Mouse (Mus musculus) MEL (cell line): ENCODE data around the gene Nid1. TPM values are rescaled to one million over a fixed set of nuclear protein-coding genes. Genes with fewer than 3 reads are reported as not detected.

ENCODE experiments used
- DNase-seq: peaks from one replicate; pipeline ENCODE4 v3.0.0; 2011; ENCODE audit warnings: low read depth, low spot score
- H3K27ac ChIP-seq: 2 replicates; pipeline ENCODE4 v1.5.1; 2012; ENCODE audit warnings: low read depth, mild to moderate bottlenecking, control low read depth, low read length, moderate library complexity; ENCODE audit not compliant: control insufficient read depth
- H3K27me3 ChIP-seq, 2 experiments: fragments of 150-350 bp in 1 of 2; sonication (generic) in 1 of 2; 2 replicates each; pipeline ENCODE4 v1.6.1; 2012; ENCODE audit warnings: low read length in 2 of 2, mild to moderate bottlenecking in 2 of 2, improper control_type of control experiment in 1 of 2, moderate library complexity in 1 of 2; ENCODE audit not compliant: insufficient read depth in 2 of 2, control insufficient read depth in 1 of 2
- H3K36me3 ChIP-seq, 2 experiments: 2 replicates each; pipeline ENCODE4 v1.6.1; 2012 to 2014; ENCODE audit warnings: low read length in 2 of 2, improper control_type of control experiment in 1 of 2, inconsistent platforms in 1 of 2, mild to moderate bottlenecking in 1 of 2; ENCODE audit not compliant: insufficient read depth in 2 of 2, control insufficient read depth in 1 of 2
- H3K4me1 ChIP-seq, 2 experiments: fragments of 150-350 bp in 1 of 2; sonication (generic) in 1 of 2; 2 replicates each; pipeline ENCODE4 v1.6.1; 2012; ENCODE audit warnings: low read length in 2 of 2, improper control_type of control experiment in 1 of 2, mild to moderate bottlenecking in 1 of 2; ENCODE audit not compliant: insufficient read depth in 2 of 2, control insufficient read depth in 1 of 2
- H3K4me3 ChIP-seq, 2 experiments: fragments of 150-350 bp in 1 of 2; sonication (generic) in 1 of 2; 2 replicates each; pipeline ENCODE4 v1.5.1; 2012; ENCODE audit warnings: low read depth in 2 of 2, low read length in 2 of 2, mild to moderate bottlenecking in 2 of 2, moderate library complexity in 2 of 2, control low read depth in 1 of 2, improper control_type of control experiment in 1 of 2; ENCODE audit not compliant: control insufficient read depth in 1 of 2, insufficient read depth in 1 of 2
- H3K79me2 ChIP-seq: 2 replicates; pipeline ENCODE4 v1.6.1; 2012; ENCODE audit warnings: mild to moderate bottlenecking, low read length, moderate library complexity; ENCODE audit not compliant: control insufficient read depth, poor library complexity, insufficient read depth
- H3K9ac ChIP-seq: 2 replicates; pipeline ENCODE4 v1.6.1; 2012; ENCODE audit warnings: low read depth, mild to moderate bottlenecking, control low read depth, low read length, moderate library complexity; ENCODE audit not compliant: control insufficient read depth, poor library complexity, severe bottlenecking
- H3K9me3 ChIP-seq: fragments of 150-350 bp; sonication (generic); replicated peaks from 2 replicates; pipeline ENCODE4 v1.6.1; 2012; ENCODE audit warnings: mild to moderate bottlenecking, low read length, improper control_type of control experiment, moderate library complexity; ENCODE audit not compliant: insufficient read depth
- BHLHE40 ChIP-seq: IDR thresholded peaks from 2 replicates; pipeline ENCODE4 v1.6.1; 2012; ENCODE audit warnings: low read depth, mild to moderate bottlenecking, inconsistent platforms, low read length, improper control_type of control experiment, borderline replicate concordance
- CHD1 ChIP-seq: IDR thresholded peaks from 2 replicates; pipeline ENCODE4 v1.6.1; 2012; ENCODE audit warnings: low read depth, mild to moderate bottlenecking, inconsistent platforms, low read length, improper control_type of control experiment
- CHD2 ChIP-seq: IDR thresholded peaks from 2 replicates; pipeline ENCODE4 v1.6.1; 2011; ENCODE audit warnings: low read length, improper control_type of control experiment
- E2F4 ChIP-seq: IDR thresholded peaks from 2 replicates; pipeline ENCODE4 v1.6.1; 2011; ENCODE audit warnings: low read depth, low read length, improper control_type of control experiment, borderline replicate concordance
- EP300 ChIP-seq, 2 experiments: IDR thresholded peaks; 2 replicates each; pipeline ENCODE4 v1.6.1; 2011; ENCODE audit warnings: improper control_type of control experiment in 2 of 2, low read length in 2 of 2, low read depth in 1 of 2, mild to moderate bottlenecking in 1 of 2
- JUND ChIP-seq: IDR thresholded peaks from 2 replicates; pipeline ENCODE4 v1.6.1; 2011; ENCODE audit warnings: low read depth, mild to moderate bottlenecking, improper control_type of control experiment, low read length
- MXI1 ChIP-seq: IDR thresholded peaks from 2 replicates; pipeline ENCODE4 v1.6.1; 2011; ENCODE audit warnings: mild to moderate bottlenecking, low read depth, low read length, improper control_type of control experiment
- MYB ChIP-seq: IDR thresholded peaks from 2 replicates; pipeline ENCODE4 v1.6.1; 2011; ENCODE audit warnings: mild to moderate bottlenecking, low read depth, low read length, improper control_type of control experiment
- MYC ChIP-seq: IDR thresholded peaks from 2 replicates; pipeline ENCODE4 v1.6.1; 2011; ENCODE audit warnings: low read depth, mild to moderate bottlenecking, low read length, improper control_type of control experiment, moderate library complexity
- NRF1 ChIP-seq: IDR thresholded peaks from 2 replicates; pipeline ENCODE4 v1.6.1; 2014; ENCODE audit warnings: low read depth, mild to moderate bottlenecking, inconsistent platforms, low read length, improper control_type of control experiment, moderate library complexity; ENCODE audit not compliant: poor library complexity, insufficient read depth, severe bottlenecking
- RAD21 ChIP-seq: IDR thresholded peaks from 2 replicates; pipeline ENCODE4 v1.6.1; 2011; ENCODE audit warnings: mild to moderate bottlenecking, low read depth, low read length, improper control_type of control experiment
- RCOR1 ChIP-seq: IDR thresholded peaks from 2 replicates; pipeline ENCODE4 v1.6.1; 2012; ENCODE audit warnings: low read depth, mild to moderate bottlenecking, inconsistent platforms, low read length, improper control_type of control experiment
- SIN3A ChIP-seq: IDR thresholded peaks from 2 replicates; pipeline ENCODE4 v1.6.1; 2012; ENCODE audit warnings: low read length, improper control_type of control experiment, inconsistent platforms
- TAL1 ChIP-seq: IDR thresholded peaks from 2 replicates; pipeline ENCODE4 v1.6.1; 2012; ENCODE audit warnings: mild to moderate bottlenecking, inconsistent platforms, low read length, moderate library complexity, mixed read lengths
- TBP ChIP-seq: IDR thresholded peaks from 2 replicates; pipeline ENCODE4 v1.8.0; 2011; ENCODE audit warnings: low read depth, low read length, improper control_type of control experiment
- UBTF ChIP-seq: IDR thresholded peaks from 2 replicates; pipeline ENCODE4 v1.6.1; 2012; ENCODE audit warnings: low read depth, mild to moderate bottlenecking, inconsistent platforms, low read length, improper control_type of control experiment, moderate library complexity, borderline replicate concordance; ENCODE audit not compliant: insufficient read depth
- USF1 ChIP-seq: IDR thresholded peaks from 2 replicates; pipeline ENCODE4 v1.6.1; 2014; ENCODE audit warnings: low read depth, mild to moderate bottlenecking, inconsistent platforms, low read length, improper control_type of control experiment, moderate library complexity
- ZKSCAN1 ChIP-seq: IDR thresholded peaks from 2 replicates; pipeline ENCODE4 v1.6.1; 2012; ENCODE audit warnings: low read depth, mild to moderate bottlenecking, inconsistent platforms, low read length, improper control_type of control experiment, moderate library complexity
- ZMIZ1 ChIP-seq: IDR thresholded peaks from 2 replicates; pipeline ENCODE4 v1.6.1; 2012; ENCODE audit warnings: low read depth, mild to moderate bottlenecking, inconsistent platforms, low read length, improper control_type of control experiment, moderate library complexity
- ZNF384 ChIP-seq: IDR thresholded peaks from 2 replicates; pipeline ENCODE4 v1.6.1; 2012; ENCODE audit warnings: low read depth, mild to moderate bottlenecking, inconsistent platforms, low read length, improper control_type of control experiment
- polyA plus RNA-seq, 2 experiments: library from polyadenylated mRNA; stranded (reverse) in 1 of 2; unstranded in 1 of 2; fragments of >175 nt in 1 of 2; fragments of >200 nt in 1 of 2; gene quantifications; 2 replicates each; pipeline versions ENCODE4 v1.2.1 to v1.2.4; 2012; ENCODE audit warnings: low replicate concordance in 2 of 2, low read depth in 1 of 2; ENCODE audit not compliant: insufficient read length in 2 of 2, insufficient read depth in 1 of 2, missing spikeins in 1 of 2
- total RNA-seq: library from RNA; depleted of rRNA; stranded (reverse); fragments of 300-350 nt; gene quantifications from 2 replicates; pipeline ENCODE4 v1.2.3, GENCODE M21; 2012

The Nid1 gene
- total and polyA plus RNA-seq, 3 experiments, result not detected

DNA sequence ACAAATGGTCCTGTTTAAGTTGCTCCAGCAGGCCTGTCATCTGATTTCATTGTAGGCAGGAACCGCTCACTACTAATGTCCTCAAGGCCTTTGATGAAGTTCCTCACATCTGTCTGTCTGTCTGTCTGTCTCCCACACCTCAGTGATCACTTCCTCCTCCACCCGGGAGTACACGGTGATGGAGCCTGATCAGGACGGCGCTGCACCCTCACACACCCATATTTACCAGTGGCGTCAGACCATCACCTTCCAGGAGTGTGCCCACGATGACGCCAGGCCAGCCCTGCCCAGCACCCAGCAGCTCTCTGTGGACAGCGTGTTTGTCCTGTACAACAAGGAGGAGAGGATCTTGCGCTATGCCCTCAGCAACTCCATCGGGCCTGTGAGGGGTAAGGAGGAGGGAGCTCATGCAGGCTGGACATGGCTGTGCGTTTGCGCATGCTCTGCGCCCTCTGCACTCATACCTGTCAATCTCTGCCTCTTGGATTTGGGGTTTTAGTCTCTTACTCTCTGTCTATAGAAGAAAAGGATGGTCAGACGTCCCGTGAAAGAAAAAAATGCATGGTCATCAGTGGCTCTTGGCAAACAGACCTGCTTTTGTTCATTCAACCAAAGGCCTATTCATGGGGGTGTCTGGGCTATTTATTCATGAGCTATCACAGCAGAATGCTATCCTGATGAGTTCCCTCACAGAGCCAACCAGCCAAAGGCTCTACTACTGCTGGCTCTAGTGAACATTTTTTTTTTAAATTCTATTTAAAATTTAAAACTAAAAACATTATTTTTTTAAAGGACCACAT, 44.7 kb downstream of the Nid1 start:
- Histone ChIP-seq H3K27me3 (no peaks in the 10 kb centered on the region), H3K36me3 (no peaks in the 10 kb centered on the region), H3K9ac (no peak overlapping the region), H3K4me3 (no peak overlapping the region), H3K79me2 (no peaks in the 10 kb centered on the region), H3K4me1 (no peaks in the 10 kb centered on the region), H3K9me3 (no peaks in the 10 kb centered on the region), H3K27ac (no peak overlapping the region)
- no peak for DNase-seq
- TF ChIP-seq MYB, result no peak

DNA sequence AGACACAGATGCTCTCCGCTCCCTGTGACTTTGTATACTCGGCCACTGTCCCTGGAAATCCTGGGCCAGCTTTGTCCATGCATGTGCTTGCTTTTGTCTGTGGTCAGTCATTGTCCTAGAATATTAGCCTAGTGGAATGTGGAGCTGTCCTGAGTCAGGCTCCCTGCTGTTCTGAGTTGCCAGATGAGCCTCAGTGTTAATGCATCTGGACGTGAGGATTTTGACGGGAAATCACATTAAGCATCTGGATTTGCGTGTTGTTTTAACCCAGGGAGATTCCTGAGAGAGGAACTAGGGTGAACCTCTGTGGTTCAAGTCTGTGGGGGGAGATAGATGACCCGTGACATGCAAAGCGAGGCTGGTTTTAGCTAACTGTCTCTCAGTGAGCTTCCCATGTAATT, 47.0 kb downstream of the Nid1 start:
- H3K79me2 ChIP-seq, result no peaks in the 10 kb centered on the region
- H3K4me3 ChIP-seq, result no peak overlapping the region
- TF ChIP-seq RAD21, result no peak
- no peak for TF ChIP-seq EP300 (IDR thresholded peaks at IDR 0.05; ENCODE audit: low read depth in 1 of 2, low read length in 2 of 2)
- no peaks in the 10 kb centered on the region for H3K4me1 ChIP-seq
- no peak for DNase-seq
- no peaks in the 10 kb centered on the region for H3K27me3 ChIP-seq
- no peaks in the 10 kb centered on the region for H3K36me3 ChIP-seq
- no peak overlapping the region for H3K27ac ChIP-seq
- no peak overlapping the region for H3K9ac ChIP-seq
- H3K9me3 ChIP-seq, result no peaks in the 10 kb centered on the region

DNA sequence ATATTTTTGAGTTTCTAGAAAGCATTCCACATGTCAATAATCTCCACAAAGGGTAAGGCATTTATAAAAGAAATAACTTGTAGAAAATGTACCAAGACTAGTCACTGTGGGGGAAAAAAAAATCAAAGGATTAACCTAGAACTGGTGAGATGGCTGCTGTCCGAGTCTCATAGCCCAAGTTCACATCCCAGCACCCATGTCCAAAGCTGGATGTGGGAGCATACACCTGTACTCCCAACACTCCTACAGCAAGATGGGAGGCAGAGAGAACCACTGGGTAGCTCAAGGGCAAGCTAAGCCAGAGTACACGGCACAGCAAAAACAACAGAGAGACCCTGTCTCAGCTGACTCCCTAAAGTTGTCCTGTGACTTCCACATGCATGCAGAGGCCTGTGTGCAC, 47.5 kb downstream of the Nid1 start:
- no peaks in the 10 kb centered on the region for H3K9me3 ChIP-seq
- H3K4me1 ChIP-seq, result no peaks in the 10 kb centered on the region
- no peaks in the 10 kb centered on the region for H3K79me2 ChIP-seq
- no peak for TF ChIP-seq TBP
- H3K27me3 ChIP-seq, result no peaks in the 10 kb centered on the region
- DNase-seq, result no peak
- no peak overlapping the region for H3K4me3 ChIP-seq
- H3K36me3 ChIP-seq, result no peaks in the 10 kb centered on the region
- no peak overlapping the region for H3K9ac ChIP-seq
- H3K27ac ChIP-seq, result no peak overlapping the region

DNA sequence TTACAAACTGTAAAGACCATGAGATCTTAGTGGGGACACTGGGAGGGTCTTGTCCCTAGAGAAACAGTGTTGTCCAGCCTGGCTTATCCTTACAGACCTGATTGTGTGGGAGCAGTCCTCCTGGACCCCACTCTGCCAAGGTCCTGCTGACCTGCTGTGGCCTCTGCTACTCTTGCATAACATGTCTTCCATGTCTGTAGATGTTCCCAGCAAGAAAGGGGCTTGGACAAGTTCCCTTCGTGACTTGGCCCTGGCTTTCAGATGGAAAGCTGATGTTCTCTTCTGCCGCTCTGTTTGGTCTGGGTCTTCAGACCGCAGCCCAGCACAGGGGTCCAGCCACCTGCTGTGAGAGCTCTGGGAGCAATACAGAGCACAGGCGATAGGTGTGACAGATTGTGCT, 48.3 kb downstream of the Nid1 start:
- no peak for DNase-seq
- H3K79me2 ChIP-seq, result no peaks in the 10 kb centered on the region
- no peak for TF ChIP-seq ZNF384
- TF ChIP-seq TAL1, result no peak
- TF ChIP-seq USF1, result no peak
- no peak for TF ChIP-seq MYC
- no peak for TF ChIP-seq SIN3A
- TF ChIP-seq RCOR1, result no peak
- no peak for TF ChIP-seq MXI1
- TF ChIP-seq E2F4, result no peak
- TF ChIP-seq ZKSCAN1, result no peak
- no peak for TF ChIP-seq ZMIZ1
- TF ChIP-seq UBTF, result no peak
- TF ChIP-seq BHLHE40, result no peak
- TF ChIP-seq JUND, result no peak
- TF ChIP-seq NRF1, result no peak
- no peak for TF ChIP-seq CHD1
- TF ChIP-seq CHD2, result no peak

More for the DNA sequence above, 48.3 kb downstream of the Nid1 start:
- Histone ChIP-seq H3K27me3 (no peaks in the 10 kb centered on the region), H3K9me3 (no peaks in the 10 kb centered on the region), H3K36me3 (no peaks in the 10 kb centered on the region), H3K4me1 (no peaks in the 10 kb centered on the region), H3K27ac (no peak overlapping the region), H3K9ac (no peak overlapping the region), H3K4me3 (no peak overlapping the region)
